Mouse (Mus musculus) thymus, adult 2 months (tissue): ENCODE results near the gene 3110082I17Rik. TPM values are rescaled to one million over a fixed set of nuclear protein-coding genes. Genes with fewer than 3 reads are reported as not detected.

ENCODE experiments used
- DNase-seq: peaks from one replicate; pipeline ENCODE4 v3.0.0; 2021
- H3K27ac ChIP-seq: fragments of 200-500 bp; 2 replicates; pipeline ENCODE4 v1.5.1; 2012; ENCODE audit warnings: low read length, control low read depth; ENCODE audit not compliant: control insufficient read depth, insufficient read depth
- H3K27me3 ChIP-seq: fragments of 200-500 bp; 2 replicates; pipeline ENCODE4 v1.6.1; 2012; ENCODE audit warnings: mild to moderate bottlenecking, low read length, moderate library complexity, mixed read lengths; ENCODE audit not compliant: control insufficient read depth, insufficient read depth
- H3K36me3 ChIP-seq: fragments of 200-500 bp; 2 replicates; pipeline ENCODE4 v1.6.1; 2012; ENCODE audit warnings: mild to moderate bottlenecking, low read length, moderate library complexity; ENCODE audit not compliant: control insufficient read depth, insufficient read depth
- H3K4me1 ChIP-seq: fragments of 200-500 bp; replicated peaks from 2 replicates; pipeline ENCODE4 v1.6.1; 2012; ENCODE audit warnings: low read length; ENCODE audit not compliant: control insufficient read depth, insufficient read depth
- H3K4me3 ChIP-seq: fragments of 200-500 bp; 2 replicates; pipeline ENCODE4 v1.5.1; 2012; ENCODE audit warnings: mild to moderate bottlenecking, low read length, control low read depth, moderate library complexity; ENCODE audit not compliant: control insufficient read depth, insufficient read depth
- CTCF ChIP-seq: fragments of 200-500 bp; IDR thresholded peaks from 2 replicates; pipeline ENCODE4 v1.5.1; 2012; ENCODE audit warnings: mild to moderate bottlenecking, control low read depth, low read length, moderate library complexity, borderline replicate concordance; ENCODE audit not compliant: control insufficient read depth, poor library complexity, insufficient read depth; ENCODE audit errors: extremely low read depth
- POLR2A ChIP-seq: fragments of 200-500 bp; IDR thresholded peaks from 2 replicates; pipeline ENCODE4 v1.6.1; 2012; ENCODE audit warnings: mild to moderate bottlenecking, low read length, control low read depth, moderate library complexity; ENCODE audit not compliant: control insufficient read depth, poor library complexity, insufficient read depth; ENCODE audit errors: extremely low read depth
- WGBS: fragments of 180-500 bp; shearing (Covaris S2); methylation state at CpG from one replicate; pipeline ENCODE4 v1.1.7; 2018; 5-methylcytosine and 5-hydroxymethylcytosine counted together
- polyA plus RNA-seq: library from polyadenylated mRNA; depleted of rRNA; stranded (reverse); fragments of >200 nt; gene quantifications from 2 replicates; pipeline ENCODE4 v1.2.3, GENCODE M21; 2012

Gene 3110082I17Rik
- polyA plus RNA-seq, 1 experiment = 7.5 TPM

DNA sequence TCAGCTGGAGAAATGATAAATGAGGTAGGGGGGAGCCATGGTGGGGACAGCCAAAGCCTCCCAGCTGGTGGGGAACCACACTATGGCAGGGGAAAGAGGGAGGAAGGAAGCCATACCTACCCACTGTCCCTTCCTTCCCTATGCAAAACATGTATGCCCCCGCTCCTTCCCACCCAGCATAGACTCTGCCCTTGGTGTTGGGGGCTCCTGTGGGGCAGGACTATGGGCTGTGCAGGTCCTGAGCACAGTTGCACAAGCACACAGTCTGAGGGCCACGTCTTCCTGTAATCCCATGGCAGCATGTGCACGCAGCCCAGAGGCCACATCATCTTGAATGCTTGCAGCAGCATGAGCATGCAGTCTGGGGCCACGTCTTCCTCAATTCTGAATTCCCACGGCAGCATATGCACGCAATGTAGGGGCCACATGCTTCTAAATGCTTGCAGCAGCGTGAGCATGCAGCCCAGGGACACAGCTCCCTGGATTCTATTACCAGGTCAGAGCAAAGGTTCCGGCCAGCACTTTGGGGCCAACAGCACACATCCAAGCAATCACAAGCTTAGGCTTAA lies 56.6 kb downstream of the 3110082I17Rik start:
- Histone ChIP-seq H3K36me3 (no peaks in the 10 kb centered on the region), H3K27ac (no peak overlapping the region), H3K4me3 (no peak overlapping the region), H3K4me1 (peaks cover 33% of the 10 kb centered on the region), H3K27me3 (no peaks in the 10 kb centered on the region)
- 55% methylated on average over 8 of the region's 8 CpGs for WGBS
- DNase-seq = no peak
- TF ChIP-seq CTCF (no peak), POLR2A (no peak)

DNA sequence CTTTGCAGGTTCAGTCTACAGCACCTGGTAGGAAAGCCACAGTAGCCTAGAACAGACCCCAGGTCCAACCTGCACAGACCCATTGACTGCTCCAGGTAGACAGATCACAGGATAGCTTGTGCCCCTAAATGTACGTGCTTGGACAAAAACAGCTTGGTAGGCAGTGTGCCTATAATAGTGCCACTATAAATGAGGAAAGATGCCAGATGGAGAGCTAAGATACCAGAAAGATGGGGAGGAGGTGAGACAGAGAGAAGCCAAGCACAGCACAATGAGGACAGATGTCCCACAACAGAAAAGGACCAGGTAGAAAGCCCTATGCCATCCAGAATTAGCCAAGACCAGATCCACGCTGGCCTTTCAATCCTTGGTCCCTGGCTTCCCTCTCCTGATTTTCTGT lies 58.2 kb downstream of the 3110082I17Rik start:
- Histone ChIP-seq H3K36me3 (no peaks in the 10 kb centered on the region), H3K27ac (no peak overlapping the region), H3K4me3 (no peak overlapping the region), H3K27me3 (no peaks in the 10 kb centered on the region), H3K4me1 (peaks cover 23% of the 10 kb centered on the region)
- DNase-seq = no peak
- no peak for TF ChIP-seq CTCF
- no peak for TF ChIP-seq POLR2A
- 97% methylated on average over 2 of the region's 2 CpGs for WGBS

DNA sequence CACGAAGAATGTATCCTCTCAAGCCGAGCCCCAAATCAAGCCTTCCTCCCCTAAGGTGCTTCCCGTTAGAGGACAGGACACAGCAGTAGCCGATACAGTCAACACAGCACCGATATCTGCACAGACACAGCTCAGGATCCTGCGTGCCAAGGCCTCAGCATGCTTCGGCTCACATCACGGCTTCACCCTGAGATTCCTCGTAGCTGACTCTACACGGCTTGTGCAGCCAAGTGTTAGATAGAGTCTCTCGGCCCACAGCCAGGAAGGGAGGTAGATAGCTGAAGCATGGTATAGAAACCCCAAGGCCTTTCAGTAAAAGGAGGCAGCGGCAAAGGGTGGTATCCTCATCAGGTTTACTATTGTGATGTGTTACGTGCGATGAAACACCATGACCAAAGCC lies 60.3 kb downstream of the 3110082I17Rik start:
- WGBS = 97% methylated on average over 14 of the region's 14 CpGs
- H3K4me1 ChIP-seq = peaks cover 21% of the 10 kb centered on the region
- DNase-seq = no peak

DNA sequence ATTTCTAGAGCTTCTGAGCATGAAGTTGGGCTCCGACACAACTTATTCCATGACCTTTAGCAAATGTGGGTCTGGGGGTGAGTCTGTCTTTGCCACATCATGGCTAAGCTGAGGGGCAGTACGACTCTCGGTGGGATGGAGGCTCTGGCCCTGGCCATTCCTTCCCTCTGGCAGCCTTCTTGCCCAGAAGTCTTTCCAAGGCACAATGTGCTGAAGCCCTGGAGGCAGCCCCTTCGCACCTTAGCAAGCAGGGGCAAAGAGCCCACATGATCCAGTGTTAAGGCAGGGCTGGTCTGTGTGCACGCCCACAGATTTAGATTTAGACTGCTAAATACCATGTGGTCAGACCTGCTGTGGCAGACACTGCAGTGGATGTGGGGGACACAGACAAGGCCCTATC lies 61.5 kb downstream of the 3110082I17Rik start:
- 95% methylated on average over 5 of the region's 5 CpGs for WGBS
- Histone ChIP-seq H3K27ac (no peak overlapping the region), H3K4me3 (no peak overlapping the region), H3K27me3 (no peaks in the 10 kb centered on the region), H3K36me3 (no peaks in the 10 kb centered on the region), H3K4me1 (peaks cover 23% of the 10 kb centered on the region)
- no peak for DNase-seq
- TF ChIP-seq POLR2A (no peak), CTCF (no peak)

More for the DNA sequence above, 60.3 kb downstream of the 3110082I17Rik start:
- H3K4me3 ChIP-seq = no peak overlapping the region
- H3K27me3 ChIP-seq = no peaks in the 10 kb centered on the region
- TF ChIP-seq POLR2A (no peak), CTCF (no peak)
- H3K36me3 ChIP-seq = no peaks in the 10 kb centered on the region
- no peak overlapping the region for H3K27ac ChIP-seq

DNA sequence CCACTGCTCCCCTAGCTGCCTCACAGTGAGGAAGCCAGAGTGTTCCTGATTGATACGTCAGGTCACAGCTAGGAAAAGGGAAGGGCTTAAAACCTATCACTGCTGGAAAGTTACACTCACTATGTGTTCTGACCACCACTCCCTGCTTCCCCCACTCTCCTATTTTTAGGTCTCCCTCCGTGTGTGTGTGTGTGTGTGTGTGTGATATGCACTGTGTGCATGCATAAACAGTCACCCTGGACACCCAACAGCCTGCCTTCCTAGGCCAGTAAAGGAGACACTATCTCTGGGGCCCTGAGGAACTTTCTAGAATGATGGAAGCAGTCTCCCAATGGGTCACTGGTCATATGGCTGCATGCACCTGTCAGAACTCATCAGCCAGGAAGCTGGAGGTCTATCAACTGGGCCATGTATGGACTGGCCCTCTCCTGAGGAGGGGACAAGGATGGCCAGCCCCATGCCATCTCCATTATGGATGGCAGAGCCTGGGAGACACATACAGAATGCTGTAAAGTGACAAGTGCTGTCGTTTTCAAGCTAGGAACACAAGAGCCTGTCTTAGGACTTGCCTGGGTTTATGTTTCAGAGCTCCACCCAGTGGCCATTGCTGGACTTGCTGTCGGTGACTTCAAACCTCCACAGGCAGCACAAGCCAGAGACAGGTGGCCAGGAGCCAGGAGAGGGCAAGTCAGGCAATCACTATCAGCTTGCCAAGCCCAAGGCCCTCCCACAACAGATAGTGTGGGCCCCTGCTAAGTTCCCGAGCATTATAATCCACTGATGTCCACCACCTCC lies 62.2 kb downstream of the 3110082I17Rik start:
- DNase-seq = peak; percentile 89
- Histone ChIP-seq H3K27ac (no peak overlapping the region), H3K27me3 (no peaks in the 10 kb centered on the region), H3K4me1 (peaks cover 18% of the 10 kb centered on the region), H3K4me3 (no peak overlapping the region), H3K36me3 (peaks cover 4% of the 10 kb centered on the region; the same call in 1 of the 2 replicates)
- 37% methylated on average over 5 of the region's 5 CpGs for WGBS
- TF ChIP-seq POLR2A (no peak), CTCF (peak; percentile 81; the same call in 1 of the 2 replicates)

DNA sequence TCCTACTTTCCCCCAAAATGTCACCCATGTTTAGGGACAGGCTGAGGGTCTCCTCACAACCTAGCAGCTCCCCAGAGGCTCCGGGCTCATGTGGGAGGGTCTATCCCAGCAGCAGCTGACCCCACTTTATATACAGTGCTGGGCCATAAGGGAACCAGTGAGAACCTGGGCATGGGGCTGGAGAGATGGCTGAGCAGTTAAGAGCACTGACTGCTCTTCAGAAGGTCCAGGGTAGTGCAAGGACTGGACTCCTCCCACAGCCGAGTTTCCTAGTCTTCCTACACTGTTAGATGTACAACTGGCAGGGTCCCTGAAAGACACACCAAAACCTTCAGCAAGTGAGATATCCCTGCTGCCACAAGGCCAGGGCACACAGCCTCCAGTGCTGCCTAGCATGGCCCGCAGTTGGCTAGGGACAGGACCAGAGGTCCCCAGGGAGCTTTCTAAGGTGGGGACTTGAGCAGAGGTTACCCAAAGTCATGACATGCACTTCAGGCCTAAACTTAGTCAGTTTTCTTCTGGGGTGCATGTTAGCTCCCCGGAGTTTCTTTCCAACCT lies 62.9 kb downstream of the 3110082I17Rik start:
- Histone ChIP-seq H3K4me3 (no peak overlapping the region), H3K27me3 (no peaks in the 10 kb centered on the region), H3K27ac (no peak overlapping the region), H3K4me1 (peaks cover 17% of the 10 kb centered on the region), H3K36me3 (peaks cover 4% of the 10 kb centered on the region; the same call in 1 of the 2 replicates)
- no peak for TF ChIP-seq POLR2A
- TF ChIP-seq CTCF = no peak
- 90% methylated on average over 4 of the region's 4 CpGs for WGBS
- DNase-seq = no peak
